Mouse (Mus musculus): ENCODE measurements around the gene Sash1. TPM values are rescaled to one million over a fixed set of nuclear protein-coding genes. Genes with fewer than 3 reads are reported as not detected.

Gene Sash1
- polyA plus RNA-seq, 1 experiment from 2014 or later = 6.4 TPM

DNA sequence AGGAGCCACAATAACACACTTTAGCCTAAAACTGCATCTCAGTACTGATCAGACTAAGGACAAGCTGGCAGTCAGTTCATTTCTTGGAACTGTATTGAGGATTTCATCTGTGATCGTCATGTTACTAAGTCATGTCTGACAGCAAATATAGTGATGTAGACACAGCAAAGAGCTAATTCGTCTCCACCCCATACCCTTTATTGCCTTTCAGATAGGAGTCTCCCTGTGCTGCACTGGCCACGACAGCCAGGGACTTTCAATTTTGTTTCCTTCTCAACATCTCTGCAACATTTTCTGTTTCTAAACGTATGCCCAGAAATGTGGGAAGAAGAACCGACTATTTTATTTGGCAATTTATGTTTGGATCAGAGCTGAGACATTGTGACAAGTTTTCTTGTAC, 29.9 kb upstream of the Sash1 start:
- DNase-seq (no peak), ATAC-seq (ENCODE audit: insufficient read depth) (no peak)
- Histone ChIP-seq H3K27ac (ENCODE audit: low read depth) (no peak overlapping the region), H3K4me1 (ENCODE audit: insufficient read depth) (peaks cover 6% of the 10 kb centered on the region), H3K4me3 (ENCODE audit: low read depth, low read length) (no peak overlapping the region), H3K36me3 (ENCODE audit: insufficient read depth) (no peaks in the 10 kb centered on the region), H3K27me3 (ENCODE audit: insufficient read depth, low read length) (no peaks in the 10 kb centered on the region), H3K4me2 (no peak overlapping the region), H3K9ac (no peak overlapping the region), H3K9me3 (ENCODE audit: low read depth, low read length) (no peaks in the 10 kb centered on the region)
- TF ChIP-seq CTCF (IDR thresholded peaks at IDR 0.05; ENCODE audit: low read depth) = no peak
- WGBS = 71% methylated on average over 5 of the region's 5 CpGs

DNA sequence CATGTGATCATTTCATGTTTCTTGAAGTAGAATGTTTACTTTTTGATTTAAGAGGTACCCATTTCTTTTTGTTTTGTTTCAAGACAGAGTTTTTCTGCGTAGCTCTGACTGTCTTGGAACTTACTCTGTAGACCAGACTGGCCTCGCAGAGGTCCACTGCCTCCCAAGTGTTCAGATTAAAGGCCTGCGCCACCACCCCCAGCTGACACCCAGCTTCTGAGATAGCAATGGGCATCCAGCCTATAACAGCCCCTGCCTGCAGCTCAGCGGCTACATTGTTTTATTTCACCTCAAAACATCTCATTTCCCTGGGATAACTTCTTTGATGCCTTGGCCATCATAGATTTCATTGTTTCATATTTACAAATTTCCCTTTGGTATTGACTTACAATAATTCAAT, 28.0 kb upstream of the Sash1 start:
- no peak for DNase-seq
- Histone ChIP-seq H3K9me3 (ENCODE audit: low read depth, low read length) (no peaks in the 10 kb centered on the region), H3K4me1 (ENCODE audit: insufficient read depth) (peaks cover 8% of the 10 kb centered on the region), H3K9ac (no peak overlapping the region), H3K27me3 (ENCODE audit: insufficient read depth, low read length) (no peaks in the 10 kb centered on the region), H3K4me3 (ENCODE audit: low read depth, low read length) (no peak overlapping the region), H3K36me3 (ENCODE audit: insufficient read depth) (no peaks in the 10 kb centered on the region), H3K27ac (ENCODE audit: low read depth) (no peak overlapping the region), H3K4me2 (no peak overlapping the region)
- WGBS = 71% methylated on average over 4 of the region's 4 CpGs
- no peak for ATAC-seq (ENCODE audit: insufficient read depth)
- no peak for TF ChIP-seq CTCF (IDR thresholded peaks at IDR 0.05; ENCODE audit: low read depth)

DNA sequence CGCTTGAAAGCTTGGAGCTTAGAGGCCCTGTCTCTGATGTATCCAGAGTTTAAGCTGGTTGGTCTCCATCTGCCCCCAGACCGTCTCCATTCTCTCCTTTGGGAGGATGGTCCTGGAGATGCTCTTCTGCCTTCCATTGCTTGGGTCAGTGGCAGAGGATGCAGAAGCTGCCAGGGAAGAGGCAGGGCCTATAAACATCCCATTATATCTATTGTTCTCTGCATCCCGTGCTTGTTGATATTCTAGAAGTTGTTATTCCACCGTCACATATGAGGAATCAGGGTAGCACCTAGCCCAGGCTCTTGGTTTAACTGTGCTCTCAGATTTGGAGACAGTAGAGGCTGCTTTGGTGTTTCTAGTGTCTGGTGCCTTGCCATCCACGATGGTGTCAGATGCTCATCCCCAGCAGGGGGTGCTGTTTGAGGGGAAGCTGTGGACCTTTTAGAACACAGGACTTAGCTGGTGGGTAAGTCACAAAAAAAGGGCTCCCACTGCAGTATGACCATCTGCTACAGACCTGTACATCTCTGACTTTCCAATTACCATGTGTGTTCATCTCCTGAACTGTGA, 26.9 kb upstream of the Sash1 start:
- peak; percentile 44 for TF ChIP-seq CTCF (IDR thresholded peaks at IDR 0.05; ENCODE audit: low read depth)
- H3K36me3 ChIP-seq (ENCODE audit: insufficient read depth) = no peaks in the 10 kb centered on the region
- no peaks in the 10 kb centered on the region for H3K27me3 ChIP-seq (ENCODE audit: insufficient read depth, low read length)
- WGBS = 74% methylated on average over 5 of the region's 5 CpGs
- no peak overlapping the region for H3K4me2 ChIP-seq
- no peaks in the 10 kb centered on the region for H3K9me3 ChIP-seq (ENCODE audit: low read depth, low read length)
- no peak overlapping the region for H3K27ac ChIP-seq (ENCODE audit: low read depth)
- no peak overlapping the region for H3K9ac ChIP-seq
- H3K4me1 ChIP-seq (ENCODE audit: insufficient read depth) = peaks cover 8% of the 10 kb centered on the region
- ATAC-seq (ENCODE audit: insufficient read depth) (0 out of 2 replicates have a peak, but pooled peaks have one; percentile 22), DNase-seq (no peak)
- no peak overlapping the region for H3K4me3 ChIP-seq (ENCODE audit: low read depth, low read length)

DNA sequence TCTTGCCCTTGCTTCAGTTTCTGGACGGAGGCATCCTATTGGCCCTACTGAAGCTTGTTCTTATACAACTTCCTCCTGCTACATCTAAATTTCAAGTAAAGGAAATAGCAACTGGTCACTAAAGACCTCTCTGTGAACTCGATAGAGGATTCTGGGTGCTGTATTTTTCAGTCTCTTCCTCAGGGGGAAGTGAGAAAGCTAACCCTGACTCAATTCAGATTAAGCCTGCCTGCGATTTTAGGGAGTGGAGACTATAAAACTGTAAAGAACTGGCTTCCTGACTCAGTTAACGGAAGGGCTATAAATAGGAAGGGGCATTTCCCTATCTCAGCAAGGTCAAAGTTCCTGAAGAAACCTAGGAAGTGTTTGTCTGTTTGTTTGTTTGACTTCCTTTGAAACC, 26.3 kb upstream of the Sash1 start:
- no peak for ATAC-seq (ENCODE audit: insufficient read depth)
- H3K36me3 ChIP-seq (ENCODE audit: insufficient read depth) = no peaks in the 10 kb centered on the region

DNA sequence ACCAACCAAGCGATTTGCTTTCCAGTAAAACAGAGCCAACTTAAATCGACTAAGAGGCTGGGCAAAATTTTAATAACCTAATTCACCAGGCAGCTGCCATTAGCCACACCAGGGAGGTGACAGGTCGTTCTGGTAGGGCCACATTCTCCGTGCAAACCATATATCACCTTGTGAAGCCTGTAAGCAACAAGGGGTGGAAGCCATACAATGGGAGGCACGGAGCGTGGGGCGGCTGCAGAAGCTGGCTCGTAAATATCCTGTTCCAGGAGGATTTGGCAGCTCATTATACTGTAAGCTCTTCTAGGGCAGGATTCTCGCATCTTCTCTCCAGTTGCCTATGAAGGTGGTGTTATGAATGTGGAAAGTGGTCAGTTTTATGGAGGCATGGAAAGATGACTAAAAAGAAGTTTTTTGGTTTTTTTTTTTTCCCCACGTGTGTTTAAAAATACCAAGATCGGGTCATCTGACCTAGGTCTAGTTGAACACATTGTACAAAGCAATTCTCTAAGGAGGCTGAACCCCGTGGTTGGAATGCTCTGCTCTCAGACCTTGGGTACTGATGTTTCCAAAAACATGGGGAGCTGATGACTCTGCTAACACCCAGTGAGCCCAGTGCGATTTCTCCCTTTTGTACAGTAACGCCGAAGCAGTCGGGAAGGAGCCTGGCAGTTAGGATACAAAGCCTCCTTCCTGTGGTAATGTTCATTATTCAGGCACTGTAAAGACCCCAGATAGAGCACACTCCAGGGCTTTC, 24.5 kb upstream of the Sash1 start:
- Histone ChIP-seq H3K27me3 (ENCODE audit: insufficient read depth, low read length) (no peaks in the 10 kb centered on the region), H3K36me3 (ENCODE audit: insufficient read depth) (no peaks in the 10 kb centered on the region), H3K27ac (ENCODE audit: low read depth) (peak overlapping the region; percentile 13; the same call in 1 of the 2 replicates), H3K9ac (no peak overlapping the region), H3K4me1 (ENCODE audit: insufficient read depth) (peaks cover 8% of the 10 kb centered on the region), H3K4me3 (ENCODE audit: low read depth, low read length) (no peak overlapping the region), H3K4me2 (no peak overlapping the region), H3K9me3 (ENCODE audit: low read depth, low read length) (no peaks in the 10 kb centered on the region)
- ATAC-seq (ENCODE audit: insufficient read depth) (no peak), DNase-seq (peak; percentile 50)
- 53% methylated on average over 16 of the region's 16 CpGs for WGBS
- no peak for TF ChIP-seq CTCF (IDR thresholded peaks at IDR 0.05; ENCODE audit: low read depth)

More for the DNA sequence above, 26.3 kb upstream of the Sash1 start:
- DNase-seq = no peak
- no peak overlapping the region for H3K4me2 ChIP-seq
- TF ChIP-seq CTCF (IDR thresholded peaks at IDR 0.05; ENCODE audit: low read depth) = no peak
- H3K9me3 ChIP-seq (ENCODE audit: low read depth, low read length) = no peaks in the 10 kb centered on the region
- H3K4me3 ChIP-seq (ENCODE audit: low read depth, low read length) = no peak overlapping the region
- H3K27ac ChIP-seq (ENCODE audit: low read depth) = no peak overlapping the region; the same call in 1 of the 2 replicates
- no peak overlapping the region for H3K9ac ChIP-seq
- WGBS = 75% methylated on average over 4 of the region's 4 CpGs
- no peaks in the 10 kb centered on the region for H3K27me3 ChIP-seq (ENCODE audit: insufficient read depth, low read length)
- H3K4me1 ChIP-seq (ENCODE audit: insufficient read depth) = peaks cover 8% of the 10 kb centered on the region

DNA sequence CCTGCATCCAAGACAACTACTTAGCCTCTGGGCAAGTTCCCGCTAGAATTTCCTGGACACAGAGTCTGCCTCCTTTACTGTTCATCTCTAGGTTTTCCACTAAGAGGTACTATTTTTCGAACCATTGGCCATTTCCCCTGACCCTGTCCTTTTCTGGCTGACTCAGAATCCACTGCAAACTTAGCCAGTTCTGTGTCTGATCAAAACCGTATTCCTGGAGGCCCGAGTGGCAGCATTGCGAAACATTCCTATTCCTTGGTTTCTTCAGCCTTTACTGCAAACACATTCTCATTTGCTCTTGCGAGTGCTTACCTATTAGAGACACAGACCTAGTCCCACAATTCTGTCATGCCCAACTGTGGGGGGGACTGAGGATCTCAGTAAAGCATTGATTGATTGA, 17.2 kb upstream of the Sash1 start:
- whole genome bisulfite sequencing = 79% methylated on average over 6 of the region's 6 CpGs
- Histone ChIP-seq H3K4me3 (ENCODE audit: low read depth, low read length) (no peak overlapping the region), H3K9ac (no peak overlapping the region), H3K4me2 (no peak overlapping the region), H3K27ac (ENCODE audit: low read depth) (no peak overlapping the region), H3K4me1 (ENCODE audit: insufficient read depth) (no peaks in the 10 kb centered on the region), H3K27me3 (ENCODE audit: insufficient read depth, low read length) (no peaks in the 10 kb centered on the region), H3K36me3 (ENCODE audit: insufficient read depth) (no peaks in the 10 kb centered on the region), H3K9me3 (ENCODE audit: low read depth, low read length) (no peaks in the 10 kb centered on the region)
- ATAC-seq (ENCODE audit: insufficient read depth) (no peak), DNase-seq (no peak)
- no peak for TF ChIP-seq CTCF (IDR thresholded peaks at IDR 0.05; ENCODE audit: low read depth)

DNA sequence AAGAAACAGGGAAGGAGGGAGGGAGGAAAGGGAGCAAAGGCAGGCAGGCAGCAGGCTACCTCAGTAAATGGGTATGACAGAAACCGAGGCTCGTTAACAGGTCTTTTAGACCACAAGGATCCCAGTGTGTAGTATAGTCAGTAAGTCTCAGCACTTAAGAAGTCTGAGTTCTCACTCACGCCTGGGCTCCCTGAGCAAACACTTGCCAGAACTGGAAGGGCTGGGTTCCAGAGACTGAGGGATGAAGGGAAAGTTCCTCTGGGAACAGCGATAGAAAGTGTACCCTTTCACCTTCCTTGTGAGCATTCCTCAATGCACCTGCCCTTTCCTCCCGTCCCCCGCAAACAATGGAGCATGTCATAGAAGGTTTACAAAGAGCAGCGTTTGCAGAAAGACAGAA, 16.5 kb upstream of the Sash1 start:
- no peak for TF ChIP-seq CTCF (IDR thresholded peaks at IDR 0.05; ENCODE audit: low read depth)
- H3K27ac ChIP-seq (ENCODE audit: low read depth) = peak overlapping the region; percentile 13; the same call in 1 of the 2 replicates
- DNase-seq (peak; percentile 48), ATAC-seq (ENCODE audit: insufficient read depth) (0 out of 2 replicates have a peak, but pooled peaks have one; percentile 41)
- 61% methylated on average over 7 of the region's 7 CpGs for WGBS
- no peaks in the 10 kb centered on the region for H3K36me3 ChIP-seq (ENCODE audit: insufficient read depth)
- H3K9me3 ChIP-seq (ENCODE audit: low read depth, low read length) = no peaks in the 10 kb centered on the region
- no peak overlapping the region for H3K4me3 ChIP-seq (ENCODE audit: low read depth, low read length)
- H3K9ac ChIP-seq = no peak overlapping the region
- H3K27me3 ChIP-seq (ENCODE audit: insufficient read depth, low read length) = no peaks in the 10 kb centered on the region
- H3K4me2 ChIP-seq = no peak overlapping the region
- no peaks in the 10 kb centered on the region for H3K4me1 ChIP-seq (ENCODE audit: insufficient read depth)

Data from lung, embryonic 14.5 days (tissue).